Mouse (Mus musculus): ENCODE results near the gene Svs2. TPM values are rescaled to one million over a fixed set of nuclear protein-coding genes. Genes with fewer than 3 reads are reported as not detected.

Svs2 gene
- total RNA-seq, 2 experiments from 2014 or later = not detected

Other genes starting within 250 kb of the Svs2 start
- 100 to 1,000 TPM; 454 to 464 TPM for gene Ywhab, start 243.5 kb downstream of the Svs2 start, total RNA-seq (2021)
- 1 to 10 TPM; 2.4 to 3.1 TPM for gene Pabpc1l, start 213.0 kb downstream of the Svs2 start, total RNA-seq (2021)
- 10 to 100 TPM; 31.8 to 38.8 TPM for gene Stk4, start 168.1 kb downstream of the Svs2 start, total RNA-seq (2021)
- 10 to 100 TPM; 41.4 to 42.7 TPM for gene Tomm34, start 167.3 kb downstream of the Svs2 start, total RNA-seq (2021)
- 1 to 10 TPM; 8.1 to 9.0 TPM for gene Kcns1, start 67.4 kb downstream of the Svs2 start, total RNA-seq (2021)
- not detected for gene Wfdc5, start 55.7 kb downstream of the Svs2 start, total RNA-seq (2021)
- gene Wfdc12, start 47.9 kb downstream of the Svs2 start, total RNA-seq (2021) = not detected
- not detected for gene Wfdc15a, start 38.3 kb downstream of the Svs2 start, total RNA-seq (2021)
- not detected for gene Wfdc15b, start 16.8 kb downstream of the Svs2 start, total RNA-seq (2021)
- gene Svs3b, start 18.2 kb upstream of the Svs2 start, total RNA-seq (2021) = not detected
- gene Svs4, start 40.0 kb upstream of the Svs2 start, total RNA-seq (2021) = not detected
- gene Svs3a, start 50.8 kb upstream of the Svs2 start, total RNA-seq (2021) = not detected
- gene Svs6, start 78.3 kb upstream of the Svs2 start, total RNA-seq (2021) = not detected
- gene Svs5, start 94.3 kb upstream of the Svs2 start, total RNA-seq (2021) = not detected
- under 1 TPM in 1 of 2 experiments, not detected in 1; 0.94 TPM for gene Slpi, start 150.6 kb upstream of the Svs2 start, total RNA-seq (2021)
- under 1 TPM; 0.24 to 0.40 TPM for gene Rbpjl, start 164.7 kb upstream of the Svs2 start, total RNA-seq (2021)
- gene Matn4, start 166.7 kb upstream of the Svs2 start, total RNA-seq (2021) = 1 to 10 TPM; 9.6 to 9.8 TPM
- 10 to 100 TPM in 1 of 2 experiments, 1 to 10 TPM in 1; 9.6 to 12.6 TPM for gene Sdc4, start 205.4 kb upstream of the Svs2 start, total RNA-seq (2021)
- 10 to 100 TPM; 42.5 to 45.8 TPM for gene Sys1, start 218.5 kb upstream of the Svs2 start, total RNA-seq (2021)
- gene Gm20458, start 222.5 kb upstream of the Svs2 start, total RNA-seq (2021) = 1 to 10 TPM in 1 of 2 experiments, not detected in 1; 2.9 TPM
- not detected for gene Trp53tg5, start 235.3 kb upstream of the Svs2 start, total RNA-seq (2021)
- 10 to 100 TPM; 32.6 to 33.5 TPM for gene Dbndd2, start 247.6 kb upstream of the Svs2 start, total RNA-seq (2021)

Data from left cerebral cortex, postnatal 4 days (tissue).